Mouse (Mus musculus) heart, embryonic 16.5 days (tissue): ENCODE data around the gene 4930524B15Rik. TPM values are rescaled to one million over a fixed set of nuclear protein-coding genes. Genes with fewer than 3 reads are reported as not detected.
"Not testable (repeated sequence)": the region's sequence is repeated elsewhere in the genome, so short reads cannot be mapped to it uniquely, and the experiment has no call there.

Source experiments
- ATAC-seq: fragments of 200-750 bp; cut with Nextera tagmentation; replicated peaks from 2 replicates; pipeline ENCODE4 v1.8.0; 2017; ENCODE audit warnings: moderate number of reproducible peaks; ENCODE audit not compliant: insufficient read depth, low FRiP score; ENCODE audit errors: extremely low read depth
- H3K27ac ChIP-seq: fragments of 300-500 bp; sonication (generic); 2 replicates; pipeline ENCODE4 v1.5.1; 2014; ENCODE audit warnings: mild to moderate bottlenecking, low read length, control low read depth, moderate library complexity
- H3K27me3 ChIP-seq: fragments of 300-500 bp; sonication (generic); 2 replicates; pipeline ENCODE4 v1.6.1; 2014; ENCODE audit warnings: low read length, mixed read lengths; ENCODE audit not compliant: control insufficient read depth, insufficient read depth
- H3K36me3 ChIP-seq: fragments of 300-500 bp; sonication (generic); 2 replicates; pipeline ENCODE4 v1.6.1; 2014; ENCODE audit not compliant: control insufficient read depth, insufficient read depth
- H3K4me1 ChIP-seq: fragments of 300-500 bp; sonication (generic); 2 replicates; pipeline ENCODE4 v1.6.1; 2014; ENCODE audit warnings: low read length, mixed read lengths; ENCODE audit not compliant: control insufficient read depth, insufficient read depth
- H3K4me2 ChIP-seq: fragments of 300-500 bp; sonication (generic); 2 replicates; pipeline ENCODE4 v1.6.1; 2014; ENCODE audit warnings: low read depth, mild to moderate bottlenecking, control low read depth, low read length
- H3K4me3 ChIP-seq: fragments of 300-500 bp; sonication (generic); 2 replicates; pipeline ENCODE4 v1.5.1; 2014; ENCODE audit warnings: mild to moderate bottlenecking, control low read depth, low read length
- H3K9ac ChIP-seq: fragments of 300-500 bp; sonication (generic); 2 replicates; pipeline ENCODE4 v1.6.1; 2014; ENCODE audit warnings: low read length, control low read depth
- H3K9me3 ChIP-seq: fragments of 300-500 bp; sonication (generic); replicated peaks from 2 replicates; pipeline ENCODE4 v1.6.1; 2016; ENCODE audit warnings: low read length; ENCODE audit not compliant: control insufficient read depth
- WGBS: fragments of 180-500 bp; shearing (Covaris S2); extraction: QIAGEN DNeasy Blood & Tissue Kit; methylation state at CpG from one replicate; pipeline ENCODE4 v1.1.7; 2014; 5-methylcytosine and 5-hydroxymethylcytosine counted together
- polyA plus RNA-seq: library from polyadenylated mRNA; unstranded; fragments of >200 nt; fragmentation: Nextera tagmentation; extraction: Ambion mirVana; gene quantifications from 2 replicates; pipeline ENCODE4 v1.2.1, GENCODE M21; 2015

Gene 4930524B15Rik
- polyA plus RNA-seq, 1 experiment from 2014 or later = not detected

DNA sequence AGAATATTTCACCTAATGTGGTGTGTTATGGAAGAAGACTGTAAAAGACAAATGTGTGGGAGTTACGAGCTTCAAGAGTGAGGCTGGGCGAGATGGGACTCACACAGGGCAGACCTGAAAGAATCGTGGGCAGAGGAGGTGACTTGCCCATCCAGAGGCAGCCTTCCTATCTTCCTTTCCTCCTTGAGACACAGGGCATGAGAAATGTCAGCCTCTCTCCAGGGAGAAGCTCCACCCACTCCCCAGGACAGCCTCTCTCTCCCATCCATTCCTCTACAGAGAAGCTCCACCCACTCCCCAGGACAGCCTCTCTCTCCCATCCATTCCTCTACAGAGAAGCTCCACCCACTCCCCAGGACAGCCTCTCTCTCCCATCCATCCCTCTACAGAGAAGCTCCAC lies 42.7 kb downstream of the 4930524B15Rik start:
- H3K27me3 ChIP-seq, H3K4me3 ChIP-seq, H3K27ac ChIP-seq, H3K9me3 ChIP-seq, H3K4me2 ChIP-seq, H3K9ac ChIP-seq, H3K4me1 ChIP-seq, H3K36me3 ChIP-seq, ATAC-seq: not testable (repeated sequence)
- WGBS = 69% methylated on average over 3 of the region's 3 CpGs

DNA sequence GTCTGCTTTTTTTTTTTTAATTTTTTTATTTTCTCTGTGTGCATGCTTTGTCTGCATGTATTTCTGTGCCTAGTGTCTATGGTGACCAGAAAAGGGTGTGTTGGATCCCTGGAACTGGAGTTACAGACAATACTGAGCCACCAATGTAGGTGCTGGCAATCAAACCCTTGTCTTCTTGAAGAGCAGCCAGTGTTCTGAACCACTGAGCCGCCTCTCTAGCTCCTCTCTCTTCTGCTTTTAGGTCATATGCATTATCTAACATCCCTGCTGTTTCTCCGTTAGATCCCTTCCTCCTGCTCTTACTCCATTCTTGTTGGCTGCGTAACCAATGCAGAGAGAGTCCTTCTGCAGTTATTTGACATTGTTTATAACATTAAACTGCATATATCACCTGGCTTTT lies 43.5 kb downstream of the 4930524B15Rik start:
- no peak overlapping the region for H3K4me2 ChIP-seq
- no peak for ATAC-seq
- H3K4me3 ChIP-seq = no peak overlapping the region
- H3K4me1 ChIP-seq = peaks cover 10% of the 10 kb centered on the region
- no peak overlapping the region for H3K9ac ChIP-seq
- 0 out of 2 replicates have a peak, but pooled peaks cover 4% of the 10 kb centered on the region for H3K36me3 ChIP-seq
- no peaks in the 10 kb centered on the region for H3K27me3 ChIP-seq
- H3K27ac ChIP-seq = no peak overlapping the region
- 77% methylated on average over 3 of the region's 3 CpGs for WGBS
- no peaks in the 10 kb centered on the region; the same call in none of the 2 replicates for H3K9me3 ChIP-seq

DNA sequence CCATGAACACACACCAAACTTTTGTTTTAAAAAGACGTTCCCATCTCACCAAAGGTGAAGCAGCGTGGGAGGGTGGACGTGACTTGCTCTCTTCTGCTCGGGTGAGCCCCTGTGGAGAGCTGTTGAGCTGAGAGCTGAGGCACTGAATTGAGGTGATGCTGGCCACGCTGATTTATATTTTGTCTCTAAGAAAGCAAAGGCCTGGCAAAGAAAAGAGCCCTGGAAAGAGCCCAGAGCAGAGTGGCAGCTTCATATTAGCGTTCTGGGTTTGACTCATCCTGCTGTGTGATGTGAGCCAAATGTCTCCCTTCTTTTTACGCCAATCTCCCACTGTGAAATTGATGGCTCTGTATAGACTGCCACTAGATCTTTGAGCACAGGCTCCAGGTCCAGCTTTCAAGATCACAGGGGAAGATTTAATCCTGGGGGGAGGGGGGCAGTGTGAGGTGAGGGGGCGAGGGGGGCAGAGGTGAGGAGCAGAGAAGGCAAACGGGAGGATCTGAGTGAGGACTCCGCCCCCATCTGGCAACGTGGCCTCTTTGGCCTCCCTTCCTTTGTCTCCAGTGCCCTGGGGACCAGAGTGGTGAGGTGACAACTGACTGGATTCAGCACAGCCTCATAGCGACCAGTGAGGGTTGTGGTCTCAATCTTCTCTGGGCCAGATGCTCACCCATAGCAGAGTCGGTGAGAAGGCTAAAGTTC lies 44.7 kb downstream of the 4930524B15Rik start:
- H3K9me3 ChIP-seq = no peaks in the 10 kb centered on the region; the same call in none of the 2 replicates
- H3K4me1 ChIP-seq = peaks cover 10% of the 10 kb centered on the region
- WGBS = 35% methylated on average over 13 of the region's 13 CpGs

DNA sequence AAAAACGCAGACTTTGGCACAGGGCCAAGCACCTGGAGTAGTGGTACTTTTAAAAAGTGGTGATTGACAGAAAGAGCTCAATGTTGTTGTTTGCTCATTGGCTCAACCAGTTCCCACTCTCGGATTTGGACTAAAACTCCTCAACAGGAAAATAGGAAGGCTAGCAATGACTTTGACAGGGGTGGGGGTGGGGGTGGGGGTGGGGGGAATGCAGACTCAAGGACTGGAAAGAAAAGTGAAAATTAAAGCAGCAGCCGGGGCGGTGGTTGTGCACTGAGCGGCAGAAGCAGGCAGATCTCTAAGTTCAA lies 45.2 kb downstream of the 4930524B15Rik start:
- 68% methylated on average over 5 of the region's 5 CpGs for WGBS
- H3K27me3 ChIP-seq = no peaks in the 10 kb centered on the region
- ATAC-seq = no peak

More for the DNA sequence above, 44.7 kb downstream of the 4930524B15Rik start:
- Histone ChIP-seq H3K4me3 (no peak overlapping the region), H3K27ac (no peak overlapping the region), H3K9ac (no peak overlapping the region), H3K36me3 (0 out of 2 replicates have a peak, but pooled peaks cover 4% of the 10 kb centered on the region), H3K27me3 (no peaks in the 10 kb centered on the region), H3K4me2 (no peak overlapping the region)
- ATAC-seq = peak; percentile 43; the same call in 1 of the 2 replicates

DNA sequence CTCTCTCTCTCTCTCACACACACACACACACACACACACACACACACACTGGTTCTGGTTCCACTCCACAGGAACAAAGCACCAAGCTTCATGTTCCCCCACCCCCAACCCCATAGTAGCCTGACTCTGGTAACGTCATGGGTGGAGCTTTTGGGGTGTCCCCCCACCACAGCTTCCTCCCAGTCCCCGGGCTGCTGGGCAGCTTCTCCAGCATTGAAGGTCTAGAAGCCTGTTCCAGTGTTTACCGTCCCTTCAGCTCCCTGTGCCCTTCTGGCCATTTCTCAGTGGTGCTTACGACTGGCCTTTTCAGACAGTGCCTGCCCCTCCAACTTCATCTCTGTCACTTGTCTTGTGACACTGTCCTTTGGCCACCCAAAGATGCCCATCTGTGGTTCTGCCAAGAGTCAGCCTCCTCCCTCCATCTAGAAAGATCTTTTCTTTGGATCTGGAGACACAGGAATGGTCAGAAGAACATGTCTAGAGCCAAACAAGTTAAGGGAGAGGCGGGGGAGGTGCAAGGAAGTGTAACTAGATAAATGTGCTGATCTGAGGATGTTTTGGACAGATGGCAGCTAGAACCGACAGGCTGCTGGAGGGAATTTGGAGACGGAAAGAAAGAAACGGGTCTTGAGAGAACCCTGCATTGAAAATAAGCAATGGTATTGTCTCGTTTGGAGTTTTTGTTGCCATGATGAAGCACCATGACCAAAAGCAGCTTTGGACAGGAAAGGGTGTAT lies 46.6 kb downstream of the 4930524B15Rik start:
- WGBS = 56% methylated on average over 9 of the region's 9 CpGs
- H3K4me1 ChIP-seq = peaks cover 10% of the 10 kb centered on the region
- no peaks in the 10 kb centered on the region for H3K27me3 ChIP-seq
- no peak for ATAC-seq
- no peak overlapping the region for H3K27ac ChIP-seq
- 0 out of 2 replicates have a peak, but pooled peaks cover 2% of the 10 kb centered on the region for H3K36me3 ChIP-seq
- no peak overlapping the region for H3K9ac ChIP-seq
- no peak overlapping the region for H3K4me3 ChIP-seq
- no peaks in the 10 kb centered on the region; the same call in none of the 2 replicates for H3K9me3 ChIP-seq
- no peak overlapping the region for H3K4me2 ChIP-seq

More for the DNA sequence above, 45.2 kb downstream of the 4930524B15Rik start:
- 0 out of 2 replicates have a peak, but pooled peaks cover 4% of the 10 kb centered on the region for H3K36me3 ChIP-seq
- H3K9ac ChIP-seq = no peak overlapping the region
- H3K4me3 ChIP-seq = no peak overlapping the region
- H3K27ac ChIP-seq = no peak overlapping the region
- peaks cover 10% of the 10 kb centered on the region for H3K4me1 ChIP-seq
- no peak overlapping the region for H3K4me2 ChIP-seq
- H3K9me3 ChIP-seq = no peaks in the 10 kb centered on the region; the same call in none of the 2 replicates

DNA sequence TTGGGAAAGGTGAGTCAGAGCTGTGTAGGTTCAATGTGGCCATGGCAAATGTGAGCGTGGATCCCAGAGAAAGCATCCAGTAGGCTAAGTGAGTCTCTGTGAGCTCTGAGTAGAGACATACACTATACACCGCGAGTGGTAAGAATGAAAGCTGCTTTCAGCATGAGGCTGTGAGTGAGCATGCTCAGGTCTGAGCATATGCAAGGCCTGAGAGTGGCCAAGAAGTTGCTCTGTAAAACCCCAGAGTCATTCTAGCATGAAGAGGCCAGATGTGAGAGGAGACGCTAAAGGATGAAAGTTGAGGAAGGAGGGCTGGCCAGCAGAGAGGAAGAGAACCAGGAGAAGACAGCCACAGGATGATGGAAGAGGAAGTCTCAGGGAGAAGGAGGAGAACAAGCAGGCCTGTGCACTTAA lies 47.6 kb downstream of the 4930524B15Rik start:
- Histone ChIP-seq H3K9me3 (no peaks in the 10 kb centered on the region), H3K36me3 (no peaks in the 10 kb centered on the region), H3K27ac (peak overlapping the region; percentile 64; the same call in 1 of the 2 replicates), H3K4me3 (no peak overlapping the region), H3K27me3 (no peaks in the 10 kb centered on the region), H3K4me2 (no peak overlapping the region), H3K9ac (no peak overlapping the region), H3K4me1 (peaks cover 10% of the 10 kb centered on the region)
- WGBS = 83% methylated on average over 4 of the region's 4 CpGs
- ATAC-seq = no peak

DNA sequence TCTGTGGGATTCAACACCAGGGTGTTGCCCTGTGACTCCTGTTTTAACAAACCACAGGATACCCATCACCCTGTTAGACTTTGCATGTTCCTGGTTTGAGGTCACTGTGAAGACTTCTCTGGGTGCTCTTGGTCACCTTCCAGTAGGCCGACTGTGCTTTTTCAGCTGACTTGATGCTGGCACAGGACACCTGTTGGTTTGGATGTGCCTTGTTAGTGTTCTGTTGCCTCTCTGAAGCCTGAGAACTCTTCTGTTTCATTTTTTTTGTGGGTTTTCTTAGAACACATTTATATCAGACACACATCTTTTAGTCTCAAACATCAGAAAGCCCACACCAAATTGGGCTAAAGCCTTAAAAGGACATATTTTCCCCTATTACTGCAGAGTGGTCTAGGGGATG lies 48.2 kb downstream of the 4930524B15Rik start:
- H3K4me1 ChIP-seq = peaks cover 10% of the 10 kb centered on the region
- H3K9ac ChIP-seq = no peak overlapping the region
- H3K27me3 ChIP-seq = no peaks in the 10 kb centered on the region
- H3K4me2 ChIP-seq = no peak overlapping the region
- H3K4me3 ChIP-seq = no peak overlapping the region
- ATAC-seq = no peak
- H3K36me3 ChIP-seq = no peaks in the 10 kb centered on the region
- WGBS = 45% methylated on average over 1 of the region's 1 CpGs
- H3K27ac ChIP-seq = peak overlapping the region; percentile 64; the same call in 1 of the 2 replicates
- no peaks in the 10 kb centered on the region for H3K9me3 ChIP-seq

DNA sequence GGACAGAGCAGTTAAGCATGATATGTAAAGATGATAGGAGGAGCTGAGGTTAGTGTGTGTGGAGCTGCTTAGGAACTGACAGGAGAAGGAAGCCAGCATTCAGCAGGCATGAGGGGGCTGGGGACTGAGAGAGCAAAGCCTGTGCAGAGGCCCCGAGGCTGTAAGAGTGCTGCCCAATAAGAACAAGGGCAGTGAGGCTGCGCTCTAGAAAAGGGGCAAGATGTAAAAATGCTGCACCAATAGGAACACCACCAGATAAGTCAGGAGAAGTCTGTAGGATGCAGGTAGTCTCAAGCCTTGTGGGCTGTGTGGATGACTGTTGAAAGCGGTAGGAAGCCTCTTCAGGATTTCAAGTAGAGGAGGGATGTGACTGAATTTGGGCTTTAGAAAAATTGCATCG lies 52.8 kb downstream of the 4930524B15Rik start:
- ATAC-seq = no peak
- Histone ChIP-seq H3K4me1 (no peaks in the 10 kb centered on the region), H3K27me3 (no peaks in the 10 kb centered on the region), H3K9ac (no peak overlapping the region), H3K4me2 (no peak overlapping the region), H3K4me3 (no peak overlapping the region), H3K27ac (no peak overlapping the region), H3K36me3 (no peaks in the 10 kb centered on the region), H3K9me3 (no peaks in the 10 kb centered on the region)
- 51% methylated on average over 4 of the region's 4 CpGs for WGBS
